Mouse (Mus musculus) olfactory bulb, adult 2 months (tissue): Measurements from ENCODE around the gene Snx8. TPM values are rescaled to one million over a fixed set of nuclear protein-coding genes. Genes with fewer than 3 reads are reported as not detected.

Experiments
- H3K27ac ChIP-seq: fragments of 200-500 bp; 2 replicates; pipeline ENCODE4 v1.5.1; 2012; ENCODE audit warnings: low read depth, low read length; ENCODE audit not compliant: insufficient read depth
- H3K4me1 ChIP-seq: fragments of 200-500 bp; 2 replicates; pipeline ENCODE4 v1.6.1; 2012; ENCODE audit warnings: low read length; ENCODE audit not compliant: control insufficient read depth, insufficient read depth
- H3K4me3 ChIP-seq: fragments of 200-500 bp; 2 replicates; pipeline ENCODE4 v1.5.1; 2012; ENCODE audit warnings: mild to moderate bottlenecking, low read depth, low read length, moderate library complexity; ENCODE audit not compliant: insufficient read depth
- CTCF ChIP-seq: fragments of 200-500 bp; IDR thresholded peaks from 2 replicates; pipeline ENCODE4 v1.5.1; 2012; ENCODE audit warnings: low read depth, mild to moderate bottlenecking, low read length, moderate library complexity; ENCODE audit not compliant: insufficient read depth
- POLR2A ChIP-seq: fragments of 200-500 bp; IDR thresholded peaks from 2 replicates; pipeline ENCODE4 v1.6.1; 2012; ENCODE audit warnings: mild to moderate bottlenecking, low read depth, low read length, moderate library complexity; ENCODE audit not compliant: insufficient read depth
- WGBS: fragments of 180-500 bp; shearing (Covaris S2); methylation state at CpG from one replicate; pipeline ENCODE4 v1.1.7; 2018; 5-methylcytosine and 5-hydroxymethylcytosine counted together
- polyA plus RNA-seq: library from polyadenylated mRNA; stranded (reverse); fragments of >200 nt; gene quantifications from 2 replicates; pipeline ENCODE4 v1.2.4, GENCODE M21; 2012; ENCODE audit warnings: low replicate concordance; ENCODE audit not compliant: missing spikeins, insufficient read depth, insufficient read length

The Snx8 gene
- polyA plus RNA-seq, 1 experiment: not detected

- no peak overlapping the region for H3K4me3 ChIP-seq
- TF ChIP-seq CTCF: 0 out of 2 replicates have a peak, but pooled peaks have one; percentile 20
- no peak for TF ChIP-seq POLR2A
- no peak overlapping the region for H3K27ac ChIP-seq
- 71% methylated on average over 1 of the region's 1 CpGs for WGBS
- peaks cover 4% of the 10 kb centered on the region; the same call in 1 of the 2 replicates for H3K4me1 ChIP-seq
Observed at GRCm38 (mm10) chr5:140336680-140337079, 52.4 kb downstream of the Snx8 start.

GRCm38 (mm10) chr5:140333631-140334030, 55.4 kb downstream of the Snx8 start:
- TF ChIP-seq POLR2A (no peak), CTCF (no peak)
- Histone ChIP-seq H3K27ac (no peak overlapping the region), H3K4me3 (no peak overlapping the region), H3K4me1 (peaks cover 11% of the 10 kb centered on the region)
- 32% methylated on average over 2 of the region's 2 CpGs for WGBS

GRCm38 (mm10) chr5:140332519-140332918, 56.5 kb downstream of the Snx8 start:
- WGBS: 64% methylated on average over 4 of the region's 4 CpGs
- no peak for TF ChIP-seq POLR2A
- no peak for TF ChIP-seq CTCF
- Histone ChIP-seq H3K4me1 (peaks cover 11% of the 10 kb centered on the region), H3K4me3 (no peak overlapping the region), H3K27ac (no peak overlapping the region)

GRCm38 (mm10) chr5:140331615-140332512, 57.2 kb downstream of the Snx8 start, which contains the start of gene Mrm2:
Gene Mrm2, minus strand, starts transcription at chr5:140331898.
- peak within 1 kb of the TSS; percentile 99 for H3K4me3 ChIP-seq
- H3K27ac ChIP-seq: peak within 1 kb of the TSS; percentile 70; the same call in 1 of the 2 replicates
- WGBS: 2% methylated on average over 39 of the region's 39 CpGs
- TF ChIP-seq POLR2A: peak; percentile 90
- peak; percentile 98 for TF ChIP-seq CTCF
- peaks cover 11% of the 10 kb centered on the region for H3K4me1 ChIP-seq

- 94% methylated on average over 5 of the region's 5 CpGs for WGBS
- TF ChIP-seq POLR2A (no peak), CTCF (no peak)
- peaks cover 4% of the 10 kb centered on the region for H3K4me1 ChIP-seq
Observed at GRCm38 (mm10) chr5:140324058-140324457, 65.0 kb downstream of the Snx8 start.

GRCm38 (mm10) chr5:140321756-140322575, 67.1 kb downstream of the Snx8 start:
- H3K27ac ChIP-seq: no peak overlapping the region
- H3K4me1 ChIP-seq: peaks cover 4% of the 10 kb centered on the region
- peak overlapping the region; percentile 97 for H3K4me3 ChIP-seq
- 1% methylated on average over 17 of the region's 17 CpGs for WGBS
- no peak for TF ChIP-seq POLR2A
- TF ChIP-seq CTCF: no peak

More at GRCm38 (mm10) chr5:140324058-140324457, 65.0 kb downstream of the Snx8 start:
- Histone ChIP-seq H3K27ac (no peak overlapping the region), H3K4me3 (no peak overlapping the region)

GRCm38 (mm10) chr5:140321042-140321755, 67.9 kb downstream of the Snx8 start, which contains the start of the genes Mad1l1 and Nudt1:
Gene Mad1l1, minus strand, starts transcription at chr5:140321552.
Gene Nudt1, plus strand, starts transcription at chr5:140321656.
- Histone ChIP-seq H3K27ac (no peak within 1 kb of the TSS), H3K4me3 (peak within 1 kb of the TSS; percentile 97), H3K4me1 (peaks cover 4% of the 10 kb centered on the region)
- under 1% methylated on average over 60 of the region's 60 CpGs for WGBS
- peak; percentile 47; the same call in 1 of the 2 replicates for TF ChIP-seq POLR2A
- TF ChIP-seq CTCF: 0 out of 2 replicates have a peak, but pooled peaks have one; percentile 27

- peaks cover 11% of the 10 kb centered on the region for H3K4me1 ChIP-seq
- no peak overlapping the region for H3K4me3 ChIP-seq
- H3K27ac ChIP-seq: no peak overlapping the region
- 77% methylated on average over 3 of the region's 3 CpGs for WGBS
- TF ChIP-seq POLR2A (no peak), CTCF (no peak)
Observed at GRCm38 (mm10) chr5:140316716-140317115, 72.3 kb downstream of the Snx8 start.
